Mouse (Mus musculus) midbrain, embryonic 10.5 days (tissue): ENCODE results near the gene Samd14. TPM values are rescaled to one million over a fixed set of nuclear protein-coding genes. Genes with fewer than 3 reads are reported as not detected.

ENCODE experiments used
- DNase-seq: peaks from one replicate; pipeline ENCODE4 v3.0.0-alpha.2; 2017; ENCODE audit warnings: low spot score
- H3K27ac ChIP-seq: fragments of 300-500 bp; sonication (generic); replicated peaks from 2 replicates; pipeline ENCODE4 v1.5.1; 2016; ENCODE audit warnings: mild to moderate bottlenecking
- H3K27me3 ChIP-seq: fragments of 300-500 bp; sonication (generic); 2 replicates; pipeline ENCODE4 v1.6.1; 2016; ENCODE audit warnings: low read depth, mild to moderate bottlenecking; ENCODE audit not compliant: poor library complexity, severe bottlenecking
- H3K36me3 ChIP-seq: fragments of 300-500 bp; sonication (generic); 2 replicates; pipeline ENCODE4 v1.6.1; 2016; ENCODE audit warnings: mild to moderate bottlenecking, moderate library complexity
- H3K4me1 ChIP-seq: fragments of 300-500 bp; sonication (generic); 2 replicates; pipeline ENCODE4 v1.6.1; 2016
- H3K4me3 ChIP-seq: fragments of 300-500 bp; sonication (generic); 2 replicates; pipeline ENCODE4 v1.5.1; 2016; ENCODE audit warnings: mild to moderate bottlenecking, moderate library complexity
- H3K9me3 ChIP-seq: fragments of 300-500 bp; sonication (generic); replicated peaks from 2 replicates; pipeline ENCODE4 v1.6.1; 2016; ENCODE audit warnings: mild to moderate bottlenecking
- WGBS: fragments of 180-500 bp; shearing (Covaris S2); methylation state at CpG from one replicate; pipeline ENCODE4 v1.1.7; 2016; 5-methylcytosine and 5-hydroxymethylcytosine counted together
- polyA plus RNA-seq: library from polyadenylated mRNA; unstranded; fragments of >200 nt; fragmentation: Nextera tagmentation; extraction: Ambion mirVana; gene quantifications from 2 replicates; pipeline ENCODE4 v1.2.1, GENCODE M21; 2016

The Samd14 gene
- polyA plus RNA-seq, 1 experiment from 2014 or later: 40.8 TPM

DNA sequence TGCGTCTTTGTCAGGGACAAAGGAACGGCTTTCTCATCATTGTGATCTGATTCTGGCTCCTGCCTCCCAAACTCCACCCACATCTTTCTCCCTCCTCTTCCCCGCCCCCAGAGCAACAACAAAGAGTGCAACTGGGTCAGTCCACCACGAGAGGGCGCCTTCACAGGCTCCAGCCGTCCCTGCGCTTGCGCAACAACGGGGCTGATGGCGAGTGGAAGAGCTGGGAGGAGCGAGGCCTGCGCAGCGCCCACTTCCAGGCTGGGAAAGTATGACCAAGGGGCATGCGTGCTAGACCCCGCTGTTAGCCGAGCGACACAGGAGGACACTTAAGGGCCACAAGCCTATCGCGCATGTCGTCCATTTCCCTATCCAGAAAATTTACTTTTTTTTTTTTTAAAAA lies 30.7 kb upstream of the Samd14 start:
- H3K27me3 ChIP-seq: no peaks in the 10 kb centered on the region
- H3K9me3 ChIP-seq: no peaks in the 10 kb centered on the region
- peak; percentile 98 for DNase-seq
- H3K27ac ChIP-seq: peak overlapping the region; percentile 89
- H3K4me1 ChIP-seq: peaks cover 22% of the 10 kb centered on the region
- H3K36me3 ChIP-seq: no peaks in the 10 kb centered on the region
- H3K4me3 ChIP-seq: peak overlapping the region; percentile 39
- WGBS: under 1% methylated on average over 20 of the region's 20 CpGs

DNA sequence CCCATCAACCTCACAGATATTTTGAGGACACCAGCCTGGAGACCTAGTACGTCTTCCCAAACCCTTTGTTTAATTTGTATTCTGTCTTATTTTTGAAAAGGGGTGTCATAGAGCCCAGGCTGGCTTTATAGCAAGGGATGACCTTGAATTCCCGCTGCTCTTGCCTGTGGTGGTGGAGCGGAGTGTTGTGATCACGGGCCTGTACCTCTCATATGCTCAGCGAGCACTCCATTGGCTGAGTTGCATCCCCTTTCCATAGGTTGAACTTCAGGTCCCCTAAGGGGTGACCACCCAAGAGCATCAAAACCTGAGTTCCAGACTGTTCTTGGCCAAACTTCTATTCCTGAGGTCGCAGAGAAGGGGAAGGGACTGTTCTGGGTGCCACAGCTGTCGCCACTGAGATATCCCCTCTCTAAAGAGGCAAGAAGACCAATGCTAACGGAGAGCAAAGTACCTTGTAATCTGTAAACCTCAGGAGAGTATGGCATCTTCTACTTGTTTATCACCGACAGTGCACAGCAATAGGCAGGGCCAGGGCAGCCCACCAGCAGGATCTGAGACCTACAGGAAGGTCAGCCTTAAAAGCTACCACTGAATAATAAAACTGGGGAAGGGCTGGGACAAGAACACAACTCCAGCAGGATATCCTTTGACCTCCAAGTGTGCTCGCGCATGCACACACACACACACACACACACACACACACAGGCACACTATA lies 30.1 kb upstream of the Samd14 start:
- DNase-seq: no peak
- no peaks in the 10 kb centered on the region for H3K9me3 ChIP-seq
- H3K4me1 ChIP-seq: peaks cover 19% of the 10 kb centered on the region
- peak overlapping the region; percentile 89 for H3K27ac ChIP-seq
- no peaks in the 10 kb centered on the region for H3K36me3 ChIP-seq
- peak overlapping the region; percentile 39 for H3K4me3 ChIP-seq
- H3K27me3 ChIP-seq: no peaks in the 10 kb centered on the region
- 78% methylated on average over 11 of the region's 11 CpGs for WGBS

DNA sequence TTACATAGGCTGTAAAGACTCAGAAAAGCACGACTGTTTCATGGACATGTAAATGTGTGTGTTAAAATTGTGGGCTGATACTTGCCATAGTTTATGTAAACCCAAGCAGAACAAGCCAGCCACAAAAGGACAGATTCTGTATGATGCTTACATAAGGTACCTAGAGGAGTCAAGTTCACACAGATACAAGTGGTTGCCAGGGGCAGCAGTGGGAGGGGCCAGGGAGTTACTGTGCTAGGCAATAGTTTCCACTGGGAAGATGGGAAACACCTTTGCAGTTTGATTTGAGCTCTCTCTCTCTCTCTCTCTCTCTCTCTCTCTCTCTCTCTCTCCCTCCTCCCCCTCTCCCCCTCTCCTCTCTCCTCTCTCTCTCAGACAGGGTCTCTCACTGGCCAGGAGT lies 24.5 kb upstream of the Samd14 start:
- no peaks in the 10 kb centered on the region for H3K9me3 ChIP-seq
- no peak overlapping the region for H3K27ac ChIP-seq
- peaks cover 45% of the 10 kb centered on the region for H3K4me1 ChIP-seq
- no peak for DNase-seq
- no peak overlapping the region for H3K4me3 ChIP-seq
- H3K27me3 ChIP-seq: no peaks in the 10 kb centered on the region; the same call in 1 of the 2 replicates
- no peaks in the 10 kb centered on the region for H3K36me3 ChIP-seq
- 65% methylated on average over 1 of the region's 1 CpGs for WGBS

DNA sequence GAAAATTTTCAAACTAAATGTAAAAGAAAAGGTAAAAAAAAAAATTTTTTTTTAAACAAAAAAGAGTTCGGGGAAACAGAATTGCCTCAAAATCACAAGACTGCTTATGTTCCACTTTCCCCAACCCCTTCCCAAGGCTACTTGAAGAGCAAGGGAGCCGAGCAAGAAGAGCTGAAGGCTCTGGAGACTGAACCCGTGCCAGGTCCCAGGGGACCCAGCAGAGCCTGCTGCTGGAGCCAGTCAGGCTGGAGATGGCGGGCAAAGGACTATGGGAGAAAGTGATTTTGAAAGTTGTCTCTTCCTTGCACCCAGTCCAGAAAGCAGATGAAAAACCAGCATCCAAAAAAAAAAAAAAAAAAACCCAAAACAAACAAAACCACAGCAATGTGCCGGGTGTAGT lies 23.9 kb upstream of the Samd14 start:
- peaks cover 52% of the 10 kb centered on the region for H3K4me1 ChIP-seq
- H3K4me3 ChIP-seq: no peak overlapping the region
- no peaks in the 10 kb centered on the region for H3K36me3 ChIP-seq
- H3K27me3 ChIP-seq: no peaks in the 10 kb centered on the region; the same call in 1 of the 2 replicates
- no peak for DNase-seq
- no peak overlapping the region for H3K27ac ChIP-seq
- WGBS: 81% methylated on average over 5 of the region's 5 CpGs
- no peaks in the 10 kb centered on the region for H3K9me3 ChIP-seq

DNA sequence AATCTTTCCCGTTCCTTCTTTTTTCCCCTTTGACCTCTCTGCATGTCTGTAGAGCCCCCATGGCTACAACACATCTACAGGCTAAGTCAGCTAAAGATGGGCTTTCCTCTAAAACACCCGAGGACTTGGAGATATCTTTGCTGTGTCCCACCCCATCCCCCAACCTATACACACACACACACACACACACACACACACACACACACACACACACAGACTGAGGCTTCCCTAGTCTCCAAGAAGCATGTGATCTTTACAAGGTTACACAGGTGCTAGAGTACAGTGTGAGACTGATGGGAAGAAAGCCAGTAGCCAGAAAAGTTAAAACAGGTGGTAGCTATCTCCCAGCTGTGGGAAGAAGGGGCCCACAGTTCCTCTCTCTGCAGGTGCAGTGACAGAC lies 23.2 kb upstream of the Samd14 start:
- Histone ChIP-seq H3K27ac (peak overlapping the region; percentile 67; the same call in 1 of the 2 replicates), H3K27me3 (no peaks in the 10 kb centered on the region; the same call in 1 of the 2 replicates), H3K4me1 (peaks cover 54% of the 10 kb centered on the region), H3K4me3 (no peak overlapping the region), H3K9me3 (no peaks in the 10 kb centered on the region), H3K36me3 (no peaks in the 10 kb centered on the region)
- WGBS: 78% methylated on average over 2 of the region's 2 CpGs
- DNase-seq: no peak

DNA sequence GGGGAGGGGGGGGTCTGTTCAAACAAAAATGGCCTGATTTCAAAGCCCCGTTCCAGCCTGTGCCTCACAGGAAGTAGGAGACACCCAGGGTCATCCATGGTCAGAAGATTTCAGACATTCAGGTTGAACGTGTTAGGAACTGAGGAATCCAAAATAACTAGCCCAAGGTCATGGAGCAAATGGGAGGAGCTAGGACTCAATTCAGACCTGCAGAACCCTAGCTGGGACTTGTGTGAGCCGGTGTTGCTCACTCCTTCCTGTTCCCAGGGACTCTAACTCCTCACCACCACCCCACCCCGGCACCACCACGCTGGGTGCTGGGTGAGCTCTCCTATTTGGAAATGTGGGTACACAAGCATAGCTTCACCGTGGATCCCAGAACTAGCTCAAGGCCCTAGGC lies 22.3 kb upstream of the Samd14 start:
- WGBS: 48% methylated on average over 6 of the region's 6 CpGs
- H3K9me3 ChIP-seq: no peaks in the 10 kb centered on the region
- peak overlapping the region; percentile 67 for H3K27ac ChIP-seq
- DNase-seq: no peak
- H3K4me3 ChIP-seq: peak overlapping the region; percentile 10; the same call in 1 of the 2 replicates
- no peaks in the 10 kb centered on the region for H3K36me3 ChIP-seq
- H3K4me1 ChIP-seq: peaks cover 63% of the 10 kb centered on the region
- no peaks in the 10 kb centered on the region; the same call in 1 of the 2 replicates for H3K27me3 ChIP-seq

DNA sequence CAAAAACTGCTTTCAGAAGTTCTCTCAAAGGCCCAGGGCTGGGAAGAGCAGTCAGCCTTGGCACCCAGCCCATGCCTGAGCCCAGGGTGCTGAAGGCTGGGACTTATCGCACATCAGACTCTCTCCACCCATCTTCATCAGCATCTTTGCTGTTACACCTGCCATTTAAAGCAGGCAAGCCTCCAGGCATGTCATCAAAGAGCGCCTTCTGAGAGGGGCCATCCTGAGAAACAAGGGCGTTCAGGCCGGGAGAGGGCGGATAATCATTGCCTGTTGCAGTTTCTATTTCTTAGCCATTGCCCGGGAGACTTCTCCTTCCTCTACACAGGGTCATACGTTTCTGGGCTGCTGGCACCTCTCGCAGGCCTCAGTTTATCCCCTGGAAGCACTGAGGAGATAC lies 21.8 kb upstream of the Samd14 start:
- WGBS: 84% methylated on average over 8 of the region's 8 CpGs
- Histone ChIP-seq H3K27ac (peak overlapping the region; percentile 67), H3K9me3 (no peaks in the 10 kb centered on the region), H3K36me3 (no peaks in the 10 kb centered on the region), H3K4me3 (no peak overlapping the region), H3K4me1 (peaks cover 68% of the 10 kb centered on the region), H3K27me3 (no peaks in the 10 kb centered on the region; the same call in 1 of the 2 replicates)
- DNase-seq: no peak

DNA sequence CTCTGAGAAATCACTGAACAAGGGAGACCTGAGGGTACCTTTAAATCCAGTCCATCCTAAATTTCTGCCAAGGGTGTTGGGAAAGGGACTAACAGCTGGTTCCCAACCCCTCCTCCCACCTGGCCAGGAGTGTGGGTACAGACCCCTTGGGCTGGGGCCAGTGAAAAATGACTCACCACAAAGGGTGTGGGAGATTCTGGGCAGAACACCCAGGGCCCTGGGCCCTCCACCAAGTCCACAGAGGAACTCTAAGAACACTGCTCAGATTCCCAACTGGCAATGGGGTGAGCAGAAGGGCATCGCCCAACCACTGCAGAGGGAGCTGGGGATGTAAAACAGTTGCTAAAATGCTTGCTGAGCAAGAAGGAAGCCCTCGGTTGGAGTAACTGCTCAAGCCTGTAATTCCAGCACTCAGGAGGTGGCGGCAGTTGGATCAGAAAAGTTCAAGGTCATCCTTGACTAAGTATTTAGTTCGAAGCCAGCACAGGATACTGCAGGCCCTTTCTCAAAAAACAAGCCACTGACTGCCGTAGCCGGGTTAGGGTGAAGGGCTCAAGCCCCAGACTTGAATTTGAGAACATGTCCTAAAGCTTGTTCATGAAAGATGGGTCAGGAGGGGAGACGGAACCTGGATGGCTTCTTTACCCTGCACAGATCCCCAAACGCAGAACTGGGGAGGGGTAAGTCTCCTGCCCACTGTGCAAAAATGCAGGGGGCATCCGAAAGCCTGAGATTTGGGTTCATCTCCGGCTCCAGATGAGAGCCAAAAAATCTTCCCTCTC lies 20.7 kb upstream of the Samd14 start:
- peak overlapping the region; percentile 96 for H3K27ac ChIP-seq
- 19% methylated on average over 10 of the region's 10 CpGs for WGBS
- no peaks in the 10 kb centered on the region for H3K9me3 ChIP-seq
- no peak for DNase-seq
- H3K4me1 ChIP-seq: peaks cover 79% of the 10 kb centered on the region
- 0 out of 2 replicates have a peak, but pooled peaks cover 1% of the 10 kb centered on the region for H3K36me3 ChIP-seq
- H3K4me3 ChIP-seq: peak overlapping the region; percentile 81
- no peaks in the 10 kb centered on the region; the same call in 1 of the 2 replicates for H3K27me3 ChIP-seq

DNA sequence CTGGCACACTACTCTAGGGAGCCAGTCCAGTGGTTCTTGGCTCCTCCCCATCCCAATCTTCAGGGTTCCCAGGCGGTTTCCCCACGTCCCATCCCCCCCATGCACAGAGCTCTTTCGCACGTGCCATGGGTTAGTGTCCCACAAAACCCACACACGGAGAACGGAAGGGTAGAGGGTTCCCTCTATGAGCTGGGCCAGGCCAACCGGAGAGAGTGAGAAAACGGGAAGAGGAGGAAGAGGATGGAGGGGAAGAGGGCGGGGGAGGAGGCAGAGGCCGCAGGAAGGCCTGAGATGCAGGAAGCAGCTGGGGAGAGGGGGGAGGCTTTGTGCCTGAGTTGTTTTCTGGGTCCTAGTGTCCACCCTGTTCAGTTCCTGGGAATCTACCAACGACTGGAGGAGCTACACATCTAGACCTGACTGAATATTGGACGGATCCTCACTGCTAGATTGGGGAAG lies 20.1 kb upstream of the Samd14 start:
- peak overlapping the region; percentile 81 for H3K4me3 ChIP-seq
- H3K36me3 ChIP-seq: peaks cover 7% of the 10 kb centered on the region
- no peaks in the 10 kb centered on the region for H3K9me3 ChIP-seq
- WGBS: under 1% methylated on average over 12 of the region's 12 CpGs
- peaks cover 85% of the 10 kb centered on the region for H3K4me1 ChIP-seq
- H3K27me3 ChIP-seq: no peaks in the 10 kb centered on the region; the same call in 1 of the 2 replicates
- peak; percentile 93 for DNase-seq
- H3K27ac ChIP-seq: peak overlapping the region; percentile 96

DNA sequence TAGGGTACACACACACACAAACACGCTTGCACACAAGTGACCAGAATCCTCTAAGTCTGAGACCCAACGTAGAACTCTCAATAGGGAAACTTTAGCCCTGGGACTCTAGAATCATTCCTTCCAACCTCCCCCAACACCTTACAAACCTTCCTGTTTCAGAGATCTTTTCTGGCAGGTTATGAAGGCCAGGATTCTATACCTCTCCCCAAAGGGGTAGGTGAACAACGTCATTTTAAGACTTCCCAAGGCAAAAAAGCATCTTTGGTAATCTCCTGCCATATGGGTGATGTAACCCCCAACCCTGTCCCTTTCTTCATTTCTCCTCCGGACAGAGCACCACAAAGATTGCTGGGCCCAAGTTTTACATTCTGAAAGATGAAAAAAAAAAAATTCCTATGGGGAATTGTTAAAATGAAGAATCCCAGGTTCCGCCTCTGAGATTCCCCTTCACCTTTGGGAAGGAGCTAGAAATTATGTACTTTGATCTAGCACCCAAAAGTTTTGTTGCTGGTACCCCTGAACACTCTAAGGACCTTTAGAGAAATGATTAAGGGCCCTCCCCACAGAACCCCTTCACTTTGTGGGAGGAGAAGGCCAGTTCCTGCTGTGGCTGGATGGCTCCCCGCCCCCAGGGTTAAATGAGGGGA lies 19.5 kb upstream of the Samd14 start:
- peak overlapping the region; percentile 96 for H3K27ac ChIP-seq
- peaks cover 14% of the 10 kb centered on the region for H3K36me3 ChIP-seq
- H3K27me3 ChIP-seq: no peaks in the 10 kb centered on the region; the same call in 1 of the 2 replicates
- no peak for DNase-seq
- H3K4me1 ChIP-seq: peaks cover 89% of the 10 kb centered on the region
- no peaks in the 10 kb centered on the region for H3K9me3 ChIP-seq
- peak overlapping the region; percentile 81 for H3K4me3 ChIP-seq
- WGBS: 52% methylated on average over 6 of the region's 6 CpGs

DNA sequence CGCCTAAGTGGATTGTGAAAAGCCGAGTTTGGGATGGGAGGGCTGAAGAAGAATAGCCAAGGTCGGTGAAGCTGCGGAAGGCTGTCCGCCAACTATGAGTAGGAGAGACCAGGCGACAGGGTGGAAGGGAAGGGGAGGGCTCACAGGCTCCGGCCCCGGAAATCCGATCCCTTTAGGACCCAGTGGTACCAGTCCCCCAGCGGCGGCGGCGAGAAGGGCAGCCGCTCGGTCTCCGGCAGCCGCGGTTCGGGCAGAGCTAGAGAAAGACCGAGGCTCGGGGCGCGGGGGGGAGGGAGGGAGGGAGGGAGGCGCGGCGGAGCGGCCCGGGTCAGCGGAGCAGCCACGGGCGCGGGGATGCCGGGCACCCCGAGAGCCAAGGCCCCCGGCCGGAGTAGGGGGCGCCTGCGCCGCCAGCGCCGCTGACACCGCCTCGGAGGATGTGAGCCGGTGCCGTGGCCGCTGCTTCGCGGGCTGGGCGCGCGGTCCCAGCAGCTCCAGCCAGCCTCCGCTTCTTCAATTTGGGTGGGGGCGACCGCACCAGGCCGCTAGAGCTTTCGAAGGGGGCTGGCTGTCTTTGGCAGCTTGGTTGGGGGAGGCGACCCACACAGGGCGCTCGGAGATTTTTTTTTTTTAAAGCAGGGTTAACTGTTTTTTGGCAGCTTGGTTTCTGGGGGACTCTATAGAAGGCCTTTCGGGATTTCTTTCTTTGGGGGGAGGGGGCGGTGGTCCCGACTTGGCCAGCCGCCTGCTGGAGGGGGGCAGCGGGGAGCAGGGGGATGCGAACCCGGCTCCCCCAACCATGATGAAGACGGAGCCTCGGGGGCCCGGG lies 18.7 kb upstream of the Samd14 start, which contains the start of gene Ppp1r9b:
Gene Ppp1r9b, plus strand, starts transcription at position 287 of the 829 bp plus-strand sequence.
- Histone ChIP-seq H3K9me3 (no peaks in the 10 kb centered on the region), H3K27me3 (no peaks in the 10 kb centered on the region; the same call in 1 of the 2 replicates), H3K4me3 (peak within 1 kb of the TSS; percentile 81), H3K36me3 (peaks cover 20% of the 10 kb centered on the region), H3K4me1 (peaks cover 92% of the 10 kb centered on the region), H3K27ac (peak within 1 kb of the TSS; percentile 96)
- peak; percentile 96 for DNase-seq
- WGBS: under 1% methylated on average over 58 of the region's 69 CpGs
